Mouse (Mus musculus) forebrain, postnatal 0 days (tissue): Measurements from ENCODE around the gene Dscaml1. TPM values are rescaled to one million over a fixed set of nuclear protein-coding genes. Genes with fewer than 3 reads are reported as not detected.

ENCODE experiments used
- ATAC-seq: fragments of 200-750 bp; cut with Nextera tagmentation; 2 replicates; pipeline ENCODE4 v1.8.0; 2017; ENCODE audit warnings: mild to moderate bottlenecking, moderate library complexity
- DNase-seq: peaks from one replicate; pipeline ENCODE4 v3.0.0-alpha.2; 2015
- H3K27ac ChIP-seq: fragments of 300-500 bp; sonication (generic); 2 replicates; pipeline ENCODE4 v1.5.1; 2014; ENCODE audit warnings: low read depth, mild to moderate bottlenecking, antibody characterized with exemption, low read length, moderate library complexity, mixed read lengths
- H3K27me3 ChIP-seq: fragments of 300-500 bp; sonication (generic); 2 replicates; pipeline ENCODE4 v1.6.1; 2014; ENCODE audit warnings: mild to moderate bottlenecking, low read length, mixed read lengths; ENCODE audit not compliant: insufficient read depth
- H3K36me3 ChIP-seq: fragments of 300-500 bp; sonication (generic); 2 replicates; pipeline ENCODE4 v1.6.1; 2014; ENCODE audit warnings: mild to moderate bottlenecking, moderate library complexity; ENCODE audit not compliant: insufficient read depth
- H3K4me1 ChIP-seq: fragments of 300-500 bp; sonication (generic); 2 replicates; pipeline ENCODE4 v1.6.1; 2014; ENCODE audit warnings: antibody characterized with exemption; ENCODE audit not compliant: insufficient read depth
- H3K4me2 ChIP-seq: fragments of 300-500 bp; sonication (generic); 2 replicates; pipeline ENCODE4 v1.6.1; 2014; ENCODE audit warnings: low read depth, mild to moderate bottlenecking, moderate library complexity
- H3K4me3 ChIP-seq: fragments of 300-500 bp; sonication (generic); 2 replicates; pipeline ENCODE4 v1.5.1; 2014; ENCODE audit warnings: low read depth, low read length, mixed read lengths
- H3K9ac ChIP-seq: fragments of 300-500 bp; sonication (generic); 2 replicates; pipeline ENCODE4 v1.6.1; 2014; ENCODE audit warnings: mild to moderate bottlenecking
- H3K9me3 ChIP-seq: fragments of 300-500 bp; sonication (generic); 2 replicates; pipeline ENCODE4 v1.6.1; 2016; ENCODE audit warnings: low read length
- CTCF ChIP-seq: sonication (generic); IDR thresholded peaks from 2 replicates; pipeline ENCODE4 v1.5.1; 2016; ENCODE audit warnings: antibody characterized with exemption, control low read depth, low read depth
- WGBS: fragments of 180-500 bp; shearing (Covaris S2); extraction: QIAGEN DNeasy Blood & Tissue Kit; methylation state at CpG from one replicate; pipeline ENCODE4 v1.1.7; 2014; 5-methylcytosine and 5-hydroxymethylcytosine counted together
- polyA plus RNA-seq: library from polyadenylated mRNA; unstranded; fragments of >200 nt; fragmentation: Nextera tagmentation; extraction: Ambion mirVana; gene quantifications from 2 replicates; pipeline ENCODE4 v1.2.1, GENCODE M21; 2015
- total RNA-seq: library from RNA; depleted of rRNA; stranded (reverse); fragments of >200 nt; gene quantifications from 2 replicates; pipeline ENCODE4 v1.2.3, GENCODE M21; 2014

The Dscaml1 gene
- total and polyA plus RNA-seq, 2 experiments from 2014 or later, result 19.6 to 42.6 TPM

DNA sequence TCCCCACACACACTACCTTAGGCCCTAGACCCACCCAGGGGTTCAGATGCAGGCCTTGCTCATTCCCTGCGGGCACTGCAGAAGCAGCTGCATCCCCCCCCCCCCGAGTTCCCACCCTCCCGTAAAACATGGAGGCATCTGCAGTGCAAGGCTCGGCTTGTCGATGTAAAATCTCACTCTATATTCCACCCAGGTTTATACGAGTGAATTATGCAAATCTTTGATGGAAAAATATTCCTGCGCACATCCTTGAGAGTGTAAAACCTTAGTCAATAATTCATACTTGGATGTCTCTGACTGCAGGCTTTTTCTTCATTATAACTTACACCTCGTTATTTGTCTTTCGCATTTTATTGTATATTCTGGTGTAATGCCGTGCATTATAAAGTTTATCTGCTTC is 272.7 kb downstream of the Dscaml1 start:
- Histone ChIP-seq H3K9me3 (no peaks in the 10 kb centered on the region), H3K27ac (peak overlapping the region; percentile 40; the same call in 1 of the 2 replicates), H3K9ac (no peak overlapping the region), H3K36me3 (peaks cover 40% of the 10 kb centered on the region), H3K4me2 (no peak overlapping the region), H3K4me3 (no peak overlapping the region), H3K27me3 (no peaks in the 10 kb centered on the region), H3K4me1 (no peaks in the 10 kb centered on the region)
- peak; percentile 22 for DNase-seq
- ATAC-seq, result peak; percentile 59
- no peak for TF ChIP-seq CTCF
- WGBS, result 54% methylated on average over 10 of the region's 10 CpGs

DNA sequence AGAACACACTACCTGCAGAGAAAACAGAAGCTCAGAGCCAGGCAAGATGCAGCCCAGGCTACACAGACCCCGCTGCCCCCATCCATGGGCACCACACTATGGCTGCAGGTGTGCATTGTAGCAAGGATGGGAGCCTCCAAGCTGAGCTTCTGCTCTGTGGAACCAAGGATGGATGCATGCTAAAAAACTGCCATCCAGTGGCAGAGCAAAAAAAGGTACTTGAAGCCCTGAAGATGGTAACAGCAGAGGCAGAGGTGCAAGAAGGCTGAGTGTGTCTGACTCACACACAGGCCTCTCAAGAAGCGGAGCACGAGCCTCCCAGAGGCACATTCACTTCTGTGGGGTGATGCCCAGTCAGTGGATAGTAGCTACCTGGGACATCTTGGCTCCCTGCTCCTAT is 276.8 kb downstream of the Dscaml1 start:
- peaks cover 37% of the 10 kb centered on the region for H3K36me3 ChIP-seq
- H3K27me3 ChIP-seq, result no peaks in the 10 kb centered on the region
- WGBS, result 93% methylated on average over 3 of the region's 3 CpGs
- no peak overlapping the region for H3K9ac ChIP-seq
- no peak overlapping the region for H3K4me2 ChIP-seq
- no peak overlapping the region for H3K4me3 ChIP-seq
- no peak for TF ChIP-seq CTCF
- H3K27ac ChIP-seq, result no peak overlapping the region
- H3K9me3 ChIP-seq, result no peaks in the 10 kb centered on the region
- DNase-seq (no peak), ATAC-seq (no peak)
- 0 out of 2 replicates have a peak, but pooled peaks cover 5% of the 10 kb centered on the region for H3K4me1 ChIP-seq

DNA sequence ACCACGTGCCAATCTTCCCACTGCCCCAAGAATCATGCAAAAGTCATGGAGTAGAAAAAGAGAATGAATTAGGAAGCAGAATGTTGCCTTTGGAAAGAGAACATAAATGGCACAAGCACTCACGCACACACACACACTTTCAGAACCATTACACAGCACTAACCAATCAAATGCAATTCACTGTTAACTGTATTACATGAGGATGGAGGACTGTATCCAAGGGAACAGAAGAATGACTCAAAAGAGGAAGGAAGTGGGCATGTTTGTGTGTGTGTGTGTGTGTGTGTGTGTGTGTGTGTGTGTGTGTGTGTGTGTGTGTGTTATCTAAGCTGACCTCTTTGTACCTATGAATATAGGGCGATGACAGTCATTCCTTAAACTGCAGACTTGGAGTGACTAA is 278.0 kb downstream of the Dscaml1 start:
- WGBS, result 67% methylated on average over 3 of the region's 3 CpGs
- TF ChIP-seq CTCF, result no peak
- Histone ChIP-seq H3K4me1 (0 out of 2 replicates have a peak, but pooled peaks cover 5% of the 10 kb centered on the region), H3K27ac (no peak overlapping the region), H3K9ac (no peak overlapping the region), H3K9me3 (no peaks in the 10 kb centered on the region), H3K4me3 (no peak overlapping the region), H3K4me2 (no peak overlapping the region), H3K27me3 (no peaks in the 10 kb centered on the region), H3K36me3 (peaks cover 40% of the 10 kb centered on the region)
- ATAC-seq (peak; percentile 81), DNase-seq (peak; percentile 45)

DNA sequence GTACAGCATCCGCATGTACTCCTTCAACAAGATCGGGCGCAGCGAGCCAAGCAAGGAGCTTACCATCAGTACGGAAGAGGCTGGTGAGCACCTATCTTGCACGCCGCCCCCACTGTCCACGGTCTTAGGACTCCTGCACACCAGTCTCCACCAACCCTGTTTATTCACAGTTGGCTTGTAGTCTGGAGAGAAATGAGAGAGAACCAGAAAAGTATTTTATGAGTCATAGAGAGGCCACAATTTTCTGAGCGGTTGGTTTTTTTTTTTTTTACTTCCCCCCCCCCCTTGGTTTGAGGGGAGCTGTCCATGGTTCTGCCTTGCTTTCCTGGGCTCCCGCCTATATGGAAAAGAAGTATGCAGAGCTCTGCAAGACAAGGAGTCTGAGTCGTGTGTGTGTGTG is 283.9 kb downstream of the Dscaml1 start:
- ATAC-seq (no peak), DNase-seq (no peak)
- Histone ChIP-seq H3K4me3 (no peak overlapping the region), H3K9me3 (no peaks in the 10 kb centered on the region), H3K27ac (no peak overlapping the region), H3K4me2 (no peak overlapping the region), H3K36me3 (peaks cover 23% of the 10 kb centered on the region), H3K9ac (no peak overlapping the region), H3K4me1 (0 out of 2 replicates have a peak, but pooled peaks cover 5% of the 10 kb centered on the region), H3K27me3 (no peaks in the 10 kb centered on the region)
- 67% methylated on average over 11 of the region's 11 CpGs for WGBS
- no peak for TF ChIP-seq CTCF

DNA sequence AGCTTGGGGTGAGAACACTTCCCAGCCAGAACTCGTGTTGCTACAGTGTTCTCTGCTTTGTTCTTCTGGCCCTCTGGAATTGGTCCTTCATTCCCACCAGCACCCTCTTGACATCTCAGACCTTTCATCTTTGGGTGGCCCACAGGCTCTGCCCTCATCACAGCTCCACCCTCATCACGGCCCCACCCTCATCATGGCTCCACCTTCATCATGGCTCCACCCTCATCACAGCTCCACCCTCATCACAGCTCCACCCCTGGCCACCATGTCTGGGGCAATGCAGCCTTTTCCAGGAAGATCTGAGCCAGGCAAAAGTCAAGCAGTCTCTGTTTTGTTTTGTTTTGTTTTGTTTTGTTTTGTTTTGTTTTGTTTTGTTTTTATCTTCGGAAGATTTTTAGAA is 289.0 kb downstream of the Dscaml1 start:
- DNase-seq (no peak), ATAC-seq (no peak)
- Histone ChIP-seq H3K27ac (no peak overlapping the region), H3K9ac (no peak overlapping the region), H3K4me1 (no peaks in the 10 kb centered on the region), H3K4me2 (no peak overlapping the region), H3K4me3 (no peak overlapping the region), H3K9me3 (no peaks in the 10 kb centered on the region), H3K27me3 (no peaks in the 10 kb centered on the region), H3K36me3 (peaks cover 37% of the 10 kb centered on the region)
- no peak for TF ChIP-seq CTCF
- WGBS, result 73% methylated on average over 3 of the region's 3 CpGs

DNA sequence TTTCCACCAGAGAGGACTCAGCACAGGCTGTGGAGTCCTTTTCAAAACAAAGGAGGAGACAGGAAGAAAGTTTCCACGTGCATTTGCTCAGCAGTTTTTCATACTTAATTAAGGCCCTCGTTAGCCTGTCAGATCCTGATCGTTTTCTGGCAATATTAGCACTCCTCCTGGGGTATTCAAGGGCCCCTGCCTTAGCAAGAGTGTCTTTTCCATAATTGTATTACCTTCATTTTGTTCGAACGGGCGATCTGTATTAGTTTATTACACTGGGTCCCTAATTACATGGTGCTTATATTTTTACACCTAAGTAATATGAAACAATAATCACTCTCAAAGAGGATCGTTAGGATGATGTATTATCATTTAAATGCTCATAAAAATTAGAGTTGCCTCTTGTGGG is 293.6 kb downstream of the Dscaml1 start:
- ATAC-seq (no peak), DNase-seq (no peak)
- peaks cover 54% of the 10 kb centered on the region for H3K36me3 ChIP-seq
- no peaks in the 10 kb centered on the region for H3K27me3 ChIP-seq
- H3K9ac ChIP-seq, result no peak overlapping the region
- TF ChIP-seq CTCF, result no peak
- no peaks in the 10 kb centered on the region for H3K9me3 ChIP-seq
- no peak overlapping the region for H3K4me3 ChIP-seq
- no peak overlapping the region for H3K27ac ChIP-seq
- no peak overlapping the region for H3K4me2 ChIP-seq
- WGBS, result 27% methylated on average over 7 of the region's 7 CpGs
- no peaks in the 10 kb centered on the region for H3K4me1 ChIP-seq

DNA sequence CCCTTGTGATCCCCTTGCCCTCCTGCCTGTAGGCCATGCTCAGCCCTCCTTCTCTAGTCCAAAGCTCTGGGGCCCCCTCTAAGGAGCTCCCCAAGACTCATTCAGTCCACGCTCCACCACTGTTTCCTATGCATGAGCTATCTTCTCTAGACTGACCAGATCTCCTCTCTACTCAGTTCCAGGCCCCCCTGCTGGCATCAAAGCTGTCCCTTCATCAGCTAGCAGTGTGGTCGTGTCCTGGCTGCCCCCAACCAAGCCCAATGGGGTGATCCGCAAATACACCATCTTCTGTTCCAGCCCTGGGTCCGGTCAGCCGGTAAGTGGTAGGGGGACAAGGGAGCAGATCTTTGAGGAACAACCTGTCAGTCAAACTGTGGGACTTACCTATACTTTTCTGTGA is 305.4 kb downstream of the Dscaml1 start:
- Histone ChIP-seq H3K36me3 (peaks cover 28% of the 10 kb centered on the region), H3K4me1 (no peaks in the 10 kb centered on the region), H3K27ac (no peak overlapping the region), H3K9me3 (no peaks in the 10 kb centered on the region), H3K9ac (no peak overlapping the region), H3K4me2 (no peak overlapping the region), H3K4me3 (no peak overlapping the region), H3K27me3 (no peaks in the 10 kb centered on the region)
- WGBS, result 84% methylated on average over 5 of the region's 5 CpGs
- TF ChIP-seq CTCF, result no peak
- ATAC-seq (no peak), DNase-seq (no peak)

DNA sequence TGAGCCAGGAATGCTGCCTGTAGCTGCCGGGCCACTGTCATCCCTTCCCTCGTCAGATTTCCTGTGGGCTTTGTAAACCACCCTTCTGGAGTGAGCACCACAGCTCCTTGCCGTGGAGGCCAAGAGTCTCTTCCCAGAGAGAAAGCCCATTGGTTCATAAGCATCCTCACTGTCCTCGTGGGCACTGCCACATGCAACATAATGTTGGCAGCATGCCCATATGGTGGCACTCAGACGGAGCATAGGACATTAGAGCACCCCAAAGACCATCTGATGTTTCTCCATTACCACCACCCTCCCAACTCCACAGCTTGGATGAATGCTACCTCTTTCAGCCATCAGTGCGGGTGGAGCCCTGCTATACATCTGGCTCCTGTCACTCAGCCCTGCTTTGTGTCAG is 306.8 kb downstream of the Dscaml1 start:
- no peak overlapping the region for H3K27ac ChIP-seq
- no peak overlapping the region for H3K4me3 ChIP-seq
- H3K4me1 ChIP-seq, result no peaks in the 10 kb centered on the region
- no peak overlapping the region for H3K4me2 ChIP-seq
- H3K9ac ChIP-seq, result no peak overlapping the region
- peaks cover 28% of the 10 kb centered on the region for H3K36me3 ChIP-seq
- DNase-seq (no peak), ATAC-seq (no peak)
- TF ChIP-seq CTCF, result no peak
- no peaks in the 10 kb centered on the region for H3K9me3 ChIP-seq
- no peaks in the 10 kb centered on the region for H3K27me3 ChIP-seq
- 48% methylated on average over 6 of the region's 6 CpGs for WGBS
